Mouse (Mus musculus): Measurements from ENCODE around the gene Ncor2.
A peak's percentile ranks its signal among the peaks of the same experiment; 100 is the strongest.

Gene Ncor2

DNA sequence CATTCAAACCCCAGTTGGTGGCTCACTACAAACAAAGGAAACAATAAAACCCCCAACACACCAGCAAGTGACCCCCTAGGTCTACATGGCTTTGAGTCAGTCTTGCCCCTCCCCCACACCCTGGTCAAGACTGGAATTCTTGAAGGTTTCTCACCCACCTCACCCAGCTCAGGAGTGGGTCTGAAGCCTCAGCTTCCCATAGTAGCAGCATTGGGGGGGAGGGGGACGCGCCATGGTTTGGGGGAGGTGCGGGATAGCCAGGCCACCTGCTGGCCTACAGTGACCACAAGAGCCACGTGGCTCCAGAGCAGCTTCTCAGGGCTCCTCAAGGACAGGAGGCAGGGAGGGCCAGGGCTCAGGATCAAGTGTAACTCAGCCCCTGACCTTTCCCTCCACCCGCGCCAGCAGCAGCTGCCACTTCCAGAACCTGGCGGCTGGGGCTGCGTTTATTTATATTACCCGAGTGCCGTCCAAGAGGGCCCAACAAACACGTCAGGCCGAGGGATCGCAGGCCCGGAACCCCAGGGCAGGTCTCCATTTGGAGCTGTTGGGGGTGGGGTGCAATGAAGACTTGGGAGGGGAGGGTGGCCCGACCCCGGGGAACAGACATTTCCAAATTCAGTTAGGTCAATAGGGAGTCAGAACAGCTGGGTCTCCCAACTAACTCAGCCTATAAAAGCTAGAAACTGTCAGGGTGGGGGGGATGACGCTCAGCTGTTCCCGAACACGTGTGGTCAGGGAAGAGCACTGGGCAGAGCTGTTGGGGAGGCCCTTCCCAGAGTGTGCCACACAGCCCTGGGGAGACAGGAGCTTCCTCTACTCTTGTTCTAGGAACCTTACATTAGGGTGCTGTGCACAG lies 122.1 kb downstream of the Ncor2 start:
- no peak for DNase-seq

DNA sequence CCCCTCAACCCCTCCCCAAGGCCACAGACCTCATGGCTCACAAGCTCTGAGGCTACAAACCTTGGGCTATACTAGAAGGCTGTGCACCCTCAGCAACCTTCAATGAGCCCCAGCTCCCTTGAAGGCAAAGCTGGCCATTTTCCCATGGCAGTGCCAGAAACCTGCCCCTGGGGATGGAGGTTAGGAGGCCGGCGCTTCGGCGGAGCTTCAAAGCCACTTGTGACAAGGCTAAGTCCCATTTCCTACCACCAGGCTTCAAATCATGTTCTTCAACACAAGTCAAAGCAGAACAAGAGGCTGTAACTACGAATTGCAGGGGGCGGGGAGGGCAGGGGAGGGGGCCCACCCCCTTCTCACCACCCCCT lies 122.7 kb downstream of the Ncor2 start:
- DNase-seq: no peak

DNA sequence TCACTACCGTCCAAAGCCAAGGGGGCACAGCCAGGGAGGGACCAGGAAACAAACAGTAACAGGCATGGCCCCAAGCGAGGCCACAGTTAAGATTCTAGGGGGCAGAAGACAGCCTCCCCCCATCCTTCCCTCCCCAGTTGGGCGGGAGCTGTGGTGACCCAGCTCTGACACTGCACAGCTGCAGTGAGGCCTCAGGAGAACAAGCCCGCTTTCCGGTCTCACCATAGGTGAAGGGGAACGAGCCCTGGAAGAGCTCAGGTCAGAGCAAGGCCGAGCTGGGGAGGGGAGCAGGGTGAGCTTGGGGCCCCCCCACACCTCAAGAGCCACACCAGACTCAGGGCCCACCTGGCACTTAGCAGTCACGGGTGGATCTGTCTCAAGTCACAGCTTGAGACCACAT lies 123.1 kb downstream of the Ncor2 start:
- DNase-seq: no peak

DNA sequence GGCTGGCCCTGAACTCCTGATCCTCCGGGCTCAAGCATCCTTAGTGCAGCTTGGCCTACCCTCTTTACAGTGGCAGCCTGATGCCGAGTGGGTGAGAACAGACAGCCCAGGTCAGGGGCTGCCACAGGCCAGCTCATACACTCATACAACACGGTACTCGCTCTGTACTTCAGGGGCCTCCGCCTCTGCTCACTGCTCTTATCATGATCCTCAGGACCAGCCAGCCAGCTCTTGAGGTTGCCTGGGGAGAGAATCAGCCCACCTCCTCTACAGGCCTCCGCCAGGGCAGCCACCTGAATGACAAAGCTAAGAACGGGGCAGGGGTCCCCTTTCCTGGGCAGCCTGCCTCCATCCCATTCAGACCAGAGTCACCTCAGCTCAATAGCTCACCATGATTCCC lies 125.4 kb downstream of the Ncor2 start:
- DNase-seq: no peak

DNA sequence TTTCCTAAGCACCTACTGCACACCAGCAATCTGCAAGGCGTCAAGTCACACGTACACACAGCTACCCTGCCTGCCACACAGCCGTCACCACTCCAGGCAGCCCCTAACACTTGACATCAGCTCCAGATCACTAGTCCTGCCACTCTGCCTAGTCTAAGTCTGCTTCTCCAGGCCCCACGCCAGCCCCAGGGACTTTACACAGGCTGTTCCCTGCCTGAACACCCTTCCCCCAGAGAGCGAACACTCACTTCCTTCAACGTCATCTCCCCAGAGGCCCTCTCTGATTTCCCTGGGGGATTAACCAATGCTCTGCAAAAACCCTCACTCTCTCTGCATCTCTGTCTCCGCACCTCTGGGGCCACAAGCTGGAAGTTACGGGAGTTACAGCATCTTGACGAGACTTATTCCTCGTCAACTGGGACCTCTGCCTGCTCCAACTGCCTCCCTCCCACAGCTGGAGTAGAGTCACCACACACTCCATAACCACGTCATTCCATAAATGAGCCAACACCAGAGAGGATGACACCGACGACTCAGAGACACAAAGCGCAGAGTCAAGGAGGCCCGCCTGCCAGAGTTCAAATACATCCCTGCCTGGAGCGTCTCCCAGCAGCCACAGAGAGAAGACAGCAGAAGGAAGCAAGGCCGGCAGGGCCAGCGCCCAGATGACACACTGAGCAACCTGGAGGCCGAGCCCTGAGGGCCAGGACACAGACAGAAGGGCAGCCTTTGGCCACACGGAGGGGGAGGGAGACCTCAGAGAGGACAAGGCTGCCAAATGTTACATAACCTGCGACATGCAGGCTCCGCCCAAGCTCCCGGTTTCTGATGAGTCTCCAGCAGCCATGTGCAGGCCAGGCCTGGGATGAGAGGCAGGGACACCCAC lies 126.2 kb downstream of the Ncor2 start:
- peak; percentile 60 for DNase-seq

DNA sequence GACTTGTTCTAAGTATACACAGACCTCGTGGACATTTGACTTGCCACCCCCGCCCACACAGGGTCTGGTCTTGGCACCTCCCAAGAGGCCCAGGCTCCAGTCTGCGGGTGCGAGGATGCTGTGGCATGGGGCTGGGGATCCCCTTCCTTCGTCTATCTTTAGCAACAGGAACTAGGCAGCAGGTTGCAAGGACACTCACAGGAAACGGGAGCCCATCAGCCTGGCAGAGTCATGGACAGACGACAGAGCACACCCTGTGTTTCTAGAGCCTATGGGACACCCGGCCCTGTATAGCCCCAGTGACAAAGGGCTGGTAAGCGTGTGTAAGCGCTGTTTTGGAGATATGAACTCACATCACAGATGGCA lies 126.8 kb downstream of the Ncor2 start:
- no peak for DNase-seq

DNA sequence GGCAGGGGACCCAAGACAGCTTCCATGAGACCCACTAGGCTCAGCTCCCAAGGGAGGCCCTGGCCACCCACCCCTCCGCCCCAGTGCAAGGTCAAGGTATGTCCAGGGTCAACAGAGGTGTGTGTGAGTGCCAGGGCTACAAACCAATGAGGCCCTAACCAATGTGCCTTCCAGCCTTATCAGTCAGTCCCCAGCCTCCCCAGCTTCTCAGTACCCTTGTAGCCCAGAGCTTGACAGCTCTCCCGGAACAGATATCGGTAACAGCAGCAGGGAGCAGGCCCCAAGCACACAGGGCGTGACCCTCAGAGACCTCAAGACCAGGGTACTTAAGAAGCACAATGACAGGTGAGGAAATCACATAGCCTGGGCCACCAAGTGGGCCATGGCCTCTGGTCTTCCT lies 129.5 kb downstream of the Ncor2 start:
- DNase-seq: no peak

DNA sequence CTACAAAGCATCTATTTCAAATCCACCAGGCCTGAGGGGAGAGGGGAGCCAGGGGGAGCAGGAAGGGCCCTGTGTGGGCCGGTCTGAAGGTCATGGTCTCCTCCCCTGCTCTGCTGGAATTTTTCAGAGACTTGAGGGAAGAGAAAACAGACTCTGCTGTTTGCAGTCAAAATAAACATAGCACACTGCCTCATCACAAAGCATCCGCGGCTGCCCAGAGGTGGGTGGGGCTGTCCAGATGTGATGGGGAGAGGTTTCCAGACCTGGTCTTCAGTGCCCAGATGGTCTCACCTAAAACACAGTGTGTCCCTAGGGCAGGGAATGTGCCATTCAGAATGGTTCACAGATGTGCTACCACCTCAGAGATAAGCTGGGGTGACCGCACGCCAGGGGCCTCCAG lies 132.6 kb downstream of the Ncor2 start:
- no peak for DNase-seq

DNA sequence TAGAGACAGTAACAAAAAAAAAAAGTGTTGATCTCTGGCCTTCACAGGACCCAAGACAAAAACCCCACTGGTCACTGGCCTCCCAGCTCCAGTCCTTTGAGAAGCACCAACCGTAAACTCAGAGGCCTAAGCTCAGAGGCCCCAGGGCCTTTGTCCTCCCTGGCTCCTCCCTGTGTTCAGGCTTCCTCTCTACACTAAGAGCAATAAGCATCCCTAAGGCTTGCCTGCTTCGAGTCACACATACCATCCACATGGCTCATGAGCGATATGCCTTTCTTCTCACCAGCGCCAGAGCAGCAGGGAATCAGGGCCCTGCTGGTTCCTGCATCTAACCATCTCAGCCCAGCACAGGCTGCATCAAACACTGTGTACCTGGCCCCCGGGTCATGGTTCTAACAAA lies 133.8 kb downstream of the Ncor2 start:
- DNase-seq: no peak

DNA sequence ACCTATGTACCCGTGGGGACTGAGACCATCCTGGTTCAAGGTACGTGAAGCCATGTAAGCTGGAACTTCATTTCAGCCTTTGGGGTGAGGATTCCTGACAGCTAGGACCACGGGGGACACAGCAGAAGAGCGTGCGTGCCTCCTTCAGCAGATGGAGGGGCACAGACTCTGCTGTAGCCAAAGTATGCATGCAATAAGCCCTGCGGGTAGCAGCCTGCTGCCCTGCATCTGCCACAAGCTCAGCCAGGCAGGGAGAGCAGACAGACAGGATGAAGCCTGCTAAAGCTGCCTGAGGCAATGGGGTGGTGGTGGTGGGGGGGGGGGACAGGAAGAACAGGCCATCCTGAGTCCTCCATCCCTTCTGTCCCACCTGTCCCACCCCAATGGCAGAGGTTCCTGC lies 135.6 kb downstream of the Ncor2 start:
- no peak for DNase-seq

DNA sequence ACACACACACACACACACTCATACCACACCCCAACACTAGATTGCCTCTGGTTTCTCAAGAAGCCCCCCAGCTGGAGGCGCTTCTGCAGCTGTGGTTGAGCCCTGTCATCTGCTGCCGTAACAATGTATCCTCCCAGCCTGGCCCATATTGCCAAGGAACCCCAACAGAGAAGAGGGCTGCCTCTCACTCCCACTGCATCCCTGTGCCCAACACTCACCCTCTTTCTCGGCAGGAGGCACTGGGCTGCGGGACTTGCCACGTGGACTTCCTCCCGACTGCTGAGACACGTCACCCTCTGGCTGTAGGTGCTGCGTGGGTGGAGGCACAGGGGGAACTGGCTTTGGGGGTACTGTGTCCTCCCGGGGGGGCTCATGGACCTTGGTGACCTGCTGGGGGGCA lies 137.4 kb downstream of the Ncor2 start:
- peak; percentile 66 for DNase-seq

DNA sequence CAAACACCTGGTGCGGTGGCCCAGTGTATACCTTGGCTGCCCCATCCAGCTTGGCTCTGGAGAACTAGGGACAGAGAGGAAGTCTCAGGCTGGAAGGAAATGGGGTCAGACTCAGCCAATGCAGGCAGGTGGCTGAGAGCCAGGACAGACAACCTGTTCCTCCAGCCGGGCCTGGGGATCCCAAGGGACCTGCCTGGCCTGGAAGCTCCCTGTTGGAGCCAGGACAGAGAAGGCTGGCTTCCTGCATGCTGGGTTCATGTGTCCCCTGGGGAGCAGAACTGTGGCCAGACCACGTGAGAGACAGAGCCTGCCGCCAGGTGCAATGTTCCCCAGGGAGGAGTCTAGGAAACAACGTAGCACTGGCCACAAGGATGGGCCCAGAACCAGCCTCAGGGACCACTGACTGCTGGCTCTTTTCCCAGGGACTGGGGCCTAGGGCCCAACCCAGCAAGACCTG lies 138.9 kb downstream of the Ncor2 start:
- no peak for DNase-seq

DNA sequence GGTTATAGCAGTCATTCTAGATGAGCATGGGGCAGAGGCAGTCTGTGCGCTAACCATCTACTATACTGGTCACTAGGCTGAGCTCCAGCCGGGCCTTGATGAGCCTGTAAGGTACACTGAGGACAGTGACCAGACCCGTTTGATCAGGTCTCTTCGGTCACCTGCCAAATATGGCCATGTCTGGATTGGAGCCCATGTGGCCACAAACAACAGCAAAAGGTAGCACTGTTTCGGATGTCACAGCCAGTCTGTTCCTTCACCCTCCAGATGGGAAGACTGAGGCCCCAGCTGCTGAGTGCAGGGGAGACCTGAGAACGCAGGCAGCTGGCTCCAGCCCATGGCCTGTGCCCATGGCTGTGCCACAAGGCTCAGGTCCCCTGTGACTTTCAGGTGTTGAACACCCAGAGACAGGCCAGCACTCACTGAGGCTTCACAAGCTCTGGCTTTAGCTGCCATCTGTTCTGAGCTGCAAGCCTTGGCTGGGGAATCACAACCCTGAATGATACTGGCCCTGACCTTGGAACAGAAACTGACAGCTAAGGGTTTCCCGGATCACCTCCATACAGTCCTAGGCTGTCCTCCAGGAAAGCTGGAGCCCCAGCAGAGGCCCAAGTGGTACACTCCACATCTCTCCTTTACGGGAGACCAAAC lies 139.5 kb downstream of the Ncor2 start:
- DNase-seq: no peak

DNA sequence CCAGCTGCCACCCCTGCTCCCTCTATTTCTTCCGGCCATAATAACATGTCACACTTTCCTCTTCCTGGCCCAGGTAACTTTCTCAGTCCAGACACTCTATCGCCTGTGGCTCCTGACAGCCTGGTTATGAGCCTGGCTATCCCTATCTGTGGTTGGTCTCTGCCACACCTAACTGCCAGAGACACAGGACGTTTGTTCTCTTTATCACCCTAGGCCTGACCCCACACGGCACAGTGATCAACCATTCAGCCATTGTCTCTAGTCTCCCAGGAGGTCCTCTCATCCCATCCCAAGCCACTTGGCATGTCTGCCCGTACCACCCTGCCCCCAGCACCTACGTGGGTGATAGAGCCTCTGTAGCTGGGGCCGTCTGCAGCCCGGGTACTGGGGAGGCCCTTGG lies 142.5 kb downstream of the Ncor2 start:
- no peak for DNase-seq

DNA sequence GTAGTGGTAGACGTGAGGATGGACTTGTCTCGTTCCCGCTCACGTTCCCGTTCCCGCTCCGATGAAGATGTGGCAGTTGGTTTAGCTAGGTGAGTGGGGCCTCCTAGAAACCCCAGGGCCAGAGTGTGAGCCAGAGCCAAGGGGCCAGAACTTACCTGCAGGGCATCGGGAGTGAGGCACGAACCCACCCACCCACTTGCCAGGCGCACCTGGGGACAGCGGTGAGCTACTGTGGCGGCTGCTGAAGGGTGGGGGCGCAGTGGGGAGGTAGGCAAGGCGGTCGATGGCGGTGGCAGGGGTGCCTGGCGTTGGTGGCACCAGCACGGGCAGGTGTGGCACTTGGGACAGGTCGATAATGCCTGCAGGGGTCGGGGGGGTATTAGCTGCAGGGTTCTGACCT lies 150.1 kb downstream of the Ncor2 start:
- DNase-seq: no peak

DNA sequence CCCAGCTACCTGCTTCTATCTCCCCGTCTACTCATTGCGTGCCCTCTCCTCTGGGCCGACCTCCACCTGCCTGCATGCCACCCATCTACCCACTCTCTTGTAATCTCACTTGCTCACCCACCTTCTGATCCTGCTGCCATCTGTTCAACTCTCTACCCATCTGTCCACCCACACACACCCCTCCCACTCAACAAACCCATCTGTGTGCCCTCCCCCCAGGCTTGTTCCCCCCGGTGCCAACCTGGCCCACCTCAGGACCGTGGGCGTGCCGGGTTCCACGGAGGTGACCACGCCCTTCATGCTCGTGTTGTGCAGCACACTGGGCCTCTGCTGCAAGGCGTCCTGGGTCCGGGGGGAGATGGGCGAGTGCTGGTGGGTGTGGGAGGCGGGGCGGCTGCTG lies 150.6 kb downstream of the Ncor2 start:
- no peak for DNase-seq

DNA sequence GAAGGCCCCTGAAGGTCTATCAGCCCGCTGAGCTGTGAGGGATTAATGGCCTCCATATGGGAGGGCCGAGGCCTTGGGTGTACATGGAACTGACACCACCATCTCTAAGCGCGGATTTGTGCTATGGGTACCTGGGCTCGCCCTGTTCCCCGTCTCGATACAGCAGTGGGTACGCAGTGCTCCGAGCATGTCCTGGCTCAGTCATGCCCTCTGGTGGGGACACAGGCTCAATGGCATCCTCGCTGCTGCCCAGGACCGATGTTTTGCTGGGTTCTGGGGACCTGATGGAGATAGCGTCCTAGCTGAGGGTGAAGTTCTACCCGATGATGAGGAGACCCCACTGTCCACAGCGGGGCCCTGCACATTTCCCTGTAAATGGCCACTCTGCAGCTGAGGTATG lies 155.0 kb downstream of the Ncor2 start:
- no peak for DNase-seq

DNA sequence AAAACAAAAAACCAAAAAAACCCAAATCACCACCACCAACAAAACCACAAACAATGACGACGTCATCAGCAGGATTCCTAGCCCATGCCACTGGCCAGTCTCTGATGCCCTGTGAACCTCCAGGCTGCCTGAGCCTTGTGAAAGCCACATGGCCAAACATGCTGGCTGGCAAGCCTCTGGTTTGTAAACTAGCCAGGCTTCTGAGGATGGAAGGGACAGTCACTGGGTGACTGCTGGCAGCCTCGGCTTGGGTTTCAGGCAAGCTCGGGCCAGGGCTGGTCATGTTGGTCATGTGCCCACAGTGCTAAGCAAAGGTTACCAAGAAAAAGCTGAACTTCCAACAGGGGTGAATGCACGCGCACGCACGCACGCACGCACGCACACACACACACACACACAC lies 157.7 kb downstream of the Ncor2 start:
- peak; percentile 48 for DNase-seq

DNA sequence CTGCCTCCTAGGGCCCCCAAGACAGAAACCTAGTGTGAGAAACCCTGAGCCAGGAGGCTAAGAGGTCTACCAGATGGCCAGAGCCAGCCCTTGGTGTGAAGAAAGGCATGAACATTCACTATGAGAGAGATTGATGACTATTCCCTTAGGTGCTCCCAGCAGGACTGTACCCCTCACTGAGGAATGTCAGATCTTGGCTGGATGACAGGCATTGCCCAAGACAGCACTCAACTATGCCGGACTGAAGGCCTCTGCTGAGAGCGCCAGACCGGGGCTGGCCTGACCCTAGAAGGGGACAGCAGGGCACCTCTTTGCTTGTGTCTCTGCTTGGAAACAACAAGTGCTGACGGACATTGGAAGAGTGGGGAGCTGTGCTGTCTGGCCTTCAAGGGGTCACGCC lies 159.9 kb downstream of the Ncor2 start:
- DNase-seq: no peak

DNA sequence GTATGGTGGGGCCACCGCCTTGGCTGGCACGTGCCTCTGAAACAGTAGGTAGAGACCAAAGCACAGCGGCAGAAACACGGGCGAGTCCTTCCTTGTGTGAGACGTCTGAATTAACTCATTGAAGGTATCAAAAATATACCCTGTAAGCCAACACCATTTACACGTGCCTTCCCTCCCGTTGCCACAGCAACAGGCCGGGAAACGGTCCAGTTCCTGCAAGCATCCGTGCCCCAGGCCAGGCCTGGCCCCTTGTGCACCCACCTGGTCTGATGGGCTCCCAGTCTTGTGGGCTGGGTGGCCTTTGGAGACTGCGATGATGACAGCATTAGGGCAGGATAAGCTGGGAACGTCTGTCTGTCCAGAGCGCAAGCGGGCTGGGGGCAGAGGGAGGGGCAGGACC lies 161.7 kb downstream of the Ncor2 start:
- no peak for DNase-seq

DNA sequence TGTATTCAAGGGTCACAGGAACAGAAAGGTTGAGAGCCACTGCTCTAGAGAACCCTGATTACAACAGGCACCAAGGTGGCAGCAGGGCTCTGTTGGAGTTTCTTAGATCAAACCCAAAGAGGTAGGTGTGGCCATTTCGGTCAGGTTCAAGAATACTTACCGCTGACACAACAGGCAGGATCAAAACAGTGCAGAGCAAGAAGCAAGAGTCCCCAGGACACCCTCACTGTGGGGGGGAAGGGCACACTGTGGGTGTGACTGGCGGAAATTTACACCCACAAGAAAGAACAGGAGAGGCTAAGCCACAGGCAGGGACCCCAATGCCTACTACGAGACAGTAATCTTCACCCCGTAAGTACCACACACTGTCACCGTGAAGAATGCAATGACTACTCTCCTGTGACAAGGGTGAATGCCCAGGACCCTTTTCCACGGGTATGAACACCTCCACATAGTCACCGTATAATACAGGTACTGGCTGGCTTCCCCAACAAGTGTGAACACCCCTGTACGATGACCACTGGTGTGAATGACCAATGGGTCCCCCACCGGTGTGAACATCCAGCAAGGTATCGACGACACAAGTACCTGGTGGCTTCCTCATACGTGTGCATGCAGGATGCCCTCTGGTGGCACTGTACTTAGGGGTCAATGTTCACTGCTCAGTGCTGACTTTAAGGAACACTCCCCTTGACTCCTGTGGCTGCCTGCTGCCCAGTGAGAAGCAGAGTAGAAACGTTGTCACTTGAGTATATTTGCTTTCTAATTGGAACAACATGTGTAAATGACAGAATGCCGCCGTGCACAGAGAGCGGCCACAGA lies 162.4 kb downstream of the Ncor2 start:
- DNase-seq: no peak

DNA sequence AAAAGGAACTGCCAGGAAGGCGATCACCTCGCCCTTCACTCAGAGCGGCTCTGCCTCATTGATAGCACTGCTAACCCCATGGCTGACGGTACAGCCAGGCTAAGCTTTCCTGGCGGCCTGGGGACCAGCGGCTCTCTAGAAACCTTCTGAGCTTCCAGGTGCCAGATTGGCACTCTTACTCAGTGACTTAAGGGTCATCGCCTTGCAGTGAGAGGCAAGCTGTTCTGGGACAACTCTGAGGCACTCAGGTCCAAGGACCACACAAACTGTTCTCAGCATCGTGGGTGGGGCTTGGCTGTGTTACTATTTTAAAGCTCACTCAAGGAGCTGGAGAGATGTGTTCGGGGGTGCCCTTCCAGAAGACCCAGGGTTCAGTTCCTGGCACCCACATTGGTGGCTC lies 163.4 kb downstream of the Ncor2 start:
- no peak for DNase-seq

DNA sequence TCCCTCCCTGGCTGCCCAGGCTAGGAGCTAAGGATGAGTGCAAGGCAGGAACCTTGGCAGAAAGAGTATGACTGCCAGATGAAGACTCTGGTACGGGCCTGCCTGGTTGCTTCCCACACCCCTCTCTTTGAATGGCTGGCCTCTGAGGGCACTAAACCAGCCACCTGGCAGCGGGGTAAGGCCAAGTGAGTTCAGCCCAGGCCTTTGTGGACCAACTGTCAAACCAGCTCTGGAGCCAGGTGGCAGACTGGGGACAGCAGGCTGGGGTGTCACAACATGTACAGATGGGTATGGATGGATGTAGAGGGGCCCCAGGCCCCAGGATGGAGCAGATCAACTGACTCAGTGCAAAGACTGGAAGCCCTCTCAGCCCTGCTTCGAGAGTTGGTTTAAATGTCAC lies 164.0 kb downstream of the Ncor2 start:
- no peak for DNase-seq
